8 mouse cellular contexts compared by ENCODE assay signal in genomic region chr10:5549871-5550167, GRCm38 (mm10). TPM values are rescaled to one million over a fixed set of nuclear protein-coding genes. Genes with fewer than 3 reads are reported as not detected.
DNase-seq lines count a peak whose midpoint lies in the region; ATAC-seq and TF ChIP-seq lines count a peak whose summit lies in the region.

No protein-coding gene starts in this region.

- no peak overlapping the region for H3K27ac ChIP-seq in heart, postnatal 0 days (ENCODE audit: low read depth)

- H3K4me3 ChIP-seq in heart, postnatal 0 days (ENCODE audit: low read depth, low read length): peak overlapping the region; percentile 52
- H3K4me3 ChIP-seq in lung, adult 2 months (replicated peaks; ENCODE audit: extremely low read depth, low read depth, low read length): peak overlapping the region; percentile 72

- no peak for TF ChIP-seq EP300 in heart, postnatal 0 days (IDR thresholded peaks at IDR 0.05; ENCODE audit: low read depth)

- 9% methylated on average over 6 of the region's 6 CpGs for WGBS in heart, postnatal 0 days
- WGBS in lung, adult 2 months: 13% methylated on average over 6 of the region's 6 CpGs

- H3K4me1 ChIP-seq in heart, postnatal 0 days (ENCODE audit: control insufficient read depth, insufficient read depth): no peaks in the 10 kb centered on the region
- peaks cover 2% of the 10 kb centered on the region; the same call in 1 of the 2 replicates for H3K4me1 ChIP-seq in lung, adult 2 months (ENCODE audit: control insufficient read depth, insufficient read depth, low read length)

- DNase-seq in B cell, adult 2 months: peak; percentile 5 to 9
- DNase-seq in ZHBTc4 (ENCODE audit: low read depth, low spot score): peak; percentile 35
- DNase-seq in heart, postnatal 0 days (ENCODE audit: low spot score): no peak
- DNase-seq in lung, adult 2 months: peak; percentile 12
- DNase-seq in frontal cortex, postnatal 36 days (ENCODE audit: low spot score in 2 of 2): no peak
- DNase-seq in ovary, postnatal 36 days (ENCODE audit: low spot score): no peak
- DNase-seq in gastrocnemius, postnatal 14 days: no peak
- no peak for DNase-seq in cerebellum, postnatal 36 days

- H3K36me3 ChIP-seq in heart, postnatal 0 days (replicated peaks; ENCODE audit: control insufficient read depth, insufficient read depth, low read length): no peaks in the 10 kb centered on the region

- ATAC-seq in heart, postnatal 0 days (ENCODE audit: insufficient read depth, low read depth): 0 out of 2 replicates have a peak, but pooled peaks have one; percentile 4

- 0 out of 2 replicates have a peak overlapping the region, but pooled peaks have one; percentile 28 for H3K9ac ChIP-seq in heart, postnatal 0 days (replicated peaks; ENCODE audit: low read depth, low read length)

- H3K4me2 ChIP-seq in heart, postnatal 0 days (ENCODE audit: low read depth, low read length): peak overlapping the region; percentile 67

- TF ChIP-seq CTCF in heart, postnatal 0 days (IDR thresholded peaks at IDR 0.05; ENCODE audit: low read depth): no peak
- TF ChIP-seq CTCF in lung, adult 2 months (IDR thresholded peaks at IDR 0.05; ENCODE audit: insufficient read depth, low read length): no peak

- TF ChIP-seq POLR2A in lung, adult 2 months (IDR thresholded peaks at IDR 0.05; ENCODE audit: borderline replicate concordance, extremely low read depth, low read depth, low read length): 0 out of 2 replicates have a peak, but pooled peaks have one; percentile 62

- H3K9me3 ChIP-seq in heart, postnatal 0 days (replicated peaks; ENCODE audit: control insufficient read depth, low read length): no peaks in the 10 kb centered on the region

- intact Hi-C loops in gastrocnemius, postnatal 14 days (cut with DNase I; ENCODE audit: low total_unique reads): no loop called here

- 0 out of 2 replicates have a peak, but pooled peaks cover 9% of the 10 kb centered on the region for H3K27me3 ChIP-seq in heart, postnatal 0 days (ENCODE audit: control insufficient read depth, insufficient read depth, low read length)

RNA-seq across cellular contexts. Expression of gene Syne1, which starts 1.5 kb away (rescaled TPM):
- total RNA-seq in heart, postnatal 0 days (2014; rRNA removed; ENCODE audit: low replicate concordance): 66.2 and 71.2 TPM in 2 replicates
- polyA plus RNA-seq in heart, postnatal 0 days (2015; fragmentation: Nextera tagmentation; extraction: Ambion mirVana): 23.9 and 25.9 TPM in 2 replicates
- polyA plus RNA-seq in lung, adult 2 months (2012; rRNA removed): 40.2 and 52.0 TPM in 2 replicates
- 10 to 100 TPM; 45.2 to 55.3 TPM for total RNA-seq in gastrocnemius, postnatal 14 days (2021)

RNA-seq across cellular contexts. Expression of gene Myct1, which starts 43.8 kb away (rescaled TPM):
- 5.3 and 6.1 TPM in 2 replicates for total RNA-seq in heart, postnatal 0 days (2014; rRNA removed; ENCODE audit: low replicate concordance)
- 8.9 and 9.2 TPM in 2 replicates for polyA plus RNA-seq in heart, postnatal 0 days (2015; fragmentation: Nextera tagmentation; extraction: Ambion mirVana)
- polyA plus RNA-seq in lung, adult 2 months (2012; rRNA removed): 24.7 and 31.2 TPM in 2 replicates
- 1 to 10 TPM; 8.5 to 9.4 TPM for total RNA-seq in gastrocnemius, postnatal 14 days (2021)

Comparison
In these comparisons a context has a peak if more than half of its experiments do, and no peak if none do; other contexts are left out.
1. DNase-seq: peak in B cell, adult 2 months (2 of 2), ZHBTc4 (single experiment) and lung, adult 2 months (single experiment); none in heart, postnatal 0 days (single experiment), frontal cortex, postnatal 36 days (0 of 2), ovary, postnatal 36 days (single experiment), gastrocnemius, postnatal 14 days (single experiment) and cerebellum, postnatal 36 days (0 of 2).